Mouse (Mus musculus): ENCODE results near the gene Galc. TPM values are rescaled to one million over a fixed set of nuclear protein-coding genes. Genes with fewer than 3 reads are reported as not detected.
A peak's percentile ranks its signal among the peaks of the same experiment; 100 is the strongest.

The Galc gene
- polyA plus RNA-seq (2012; rRNA removed): 21.8 and 22.9 TPM in 2 replicates

DNA sequence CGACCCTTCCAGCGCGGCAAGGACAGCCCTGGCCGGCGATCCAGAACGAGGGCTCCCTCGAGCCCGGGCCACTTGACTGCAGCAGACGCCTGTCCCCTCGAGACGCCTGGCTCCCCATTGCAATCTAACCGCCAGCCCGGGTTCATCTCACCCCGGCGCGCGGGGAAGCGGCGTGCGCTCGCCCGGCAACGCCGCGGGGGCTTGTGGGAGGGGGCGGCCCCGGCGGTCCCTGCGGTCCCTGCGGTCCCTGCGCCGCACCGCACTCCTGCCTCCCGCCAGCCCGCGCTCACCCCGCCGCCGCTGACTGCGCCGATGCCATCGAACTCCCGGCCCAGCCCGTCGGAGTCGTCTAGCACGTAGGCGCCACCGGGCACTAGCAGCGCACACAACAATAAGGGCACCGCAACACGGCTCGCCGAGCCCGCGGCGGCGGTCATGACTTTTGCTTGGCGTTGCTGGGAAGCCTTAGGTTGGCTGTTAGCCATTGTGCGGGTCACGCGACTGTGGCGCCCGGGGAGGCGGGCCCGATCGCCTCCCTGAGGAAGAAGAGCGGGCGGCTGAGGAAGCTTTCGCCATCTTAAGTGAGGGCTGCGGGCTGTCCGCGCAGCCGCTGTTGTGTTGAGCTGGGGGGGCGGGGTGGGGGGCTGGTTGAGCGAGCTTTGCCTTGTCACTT lies at the start of gene Galc:
Gene Galc (minus strand): TSS at position 615 of the 673 bp plus-strand sequence.
- WGBS: 1% methylated on average over 76 of the region's 76 CpGs
- Histone ChIP-seq H3K4me1 (ENCODE audit: control insufficient read depth, insufficient read depth, low read length) (no peaks in the 10 kb centered on the region; the same call in 1 of the 2 replicates), H3K27ac (ENCODE audit: insufficient read depth, low read length) (peak within 1 kb of the TSS; percentile 63), H3K4me3 (replicated peaks; ENCODE audit: insufficient read depth, low read depth, low read length) (peak within 1 kb of the TSS; percentile 62), H3K27me3 (ENCODE audit: control insufficient read depth, insufficient read depth, low read length) (no peaks in the 10 kb centered on the region)
- peak; percentile 90 to 93 for DNase-seq
- peak; percentile 21; the same call in 1 of the 2 replicates for TF ChIP-seq POLR2A (IDR thresholded peaks at IDR 0.05; ENCODE audit: borderline replicate concordance, insufficient read depth, low read length)
- no peak for TF ChIP-seq CTCF (IDR thresholded peaks at IDR 0.05; ENCODE audit: borderline replicate concordance, insufficient read depth, low read depth, low read length)

DNA sequence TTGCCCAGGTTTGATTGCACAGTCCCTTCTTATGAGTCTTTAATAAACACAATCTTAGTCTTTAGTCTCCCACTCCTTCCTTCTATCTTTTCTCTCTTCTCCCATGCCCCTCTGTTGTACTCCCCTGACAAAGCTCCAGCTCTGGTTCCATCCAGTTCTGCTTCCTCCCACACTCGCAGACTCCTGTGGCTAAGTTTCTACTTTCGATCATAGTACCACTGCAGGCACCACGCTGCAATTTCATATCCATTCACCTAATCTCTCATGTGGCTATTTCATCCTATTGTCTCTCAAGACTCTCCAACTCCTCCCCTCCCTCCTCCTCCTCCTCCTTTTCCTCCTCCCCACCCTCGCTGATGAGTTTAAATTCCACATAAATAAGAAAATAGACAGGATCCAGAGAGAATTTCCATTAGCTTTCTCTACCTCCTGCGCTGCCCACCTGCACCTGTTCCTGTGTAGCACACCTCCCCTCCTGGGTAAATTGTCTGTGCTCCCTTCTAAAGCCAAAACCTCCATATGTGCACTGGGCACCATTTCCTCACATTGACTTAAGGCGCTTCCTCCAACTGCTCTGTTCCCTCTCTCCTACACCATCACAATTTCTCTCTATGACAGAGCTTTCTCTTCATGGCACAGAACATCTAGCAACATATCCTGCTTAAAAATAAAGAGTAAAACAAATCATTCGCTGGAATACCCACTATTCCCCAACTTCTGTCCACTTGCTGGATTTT lies 48.1 kb upstream of the Galc start:
- H3K4me3 ChIP-seq (replicated peaks; ENCODE audit: insufficient read depth, low read depth, low read length): no peak overlapping the region
- peaks cover 12% of the 10 kb centered on the region; the same call in 1 of the 2 replicates for H3K4me1 ChIP-seq (ENCODE audit: control insufficient read depth, insufficient read depth, low read length)
- peak overlapping the region; percentile 71 for H3K27ac ChIP-seq (ENCODE audit: insufficient read depth, low read length)
- peak; percentile 74 to 90 for DNase-seq
- 0 out of 2 replicates have a peak, but pooled peaks have one; percentile 23 for TF ChIP-seq POLR2A (IDR thresholded peaks at IDR 0.05; ENCODE audit: borderline replicate concordance, insufficient read depth, low read length)
- TF ChIP-seq CTCF (IDR thresholded peaks at IDR 0.05; ENCODE audit: borderline replicate concordance, insufficient read depth, low read depth, low read length): no peak
- no peaks in the 10 kb centered on the region for H3K27me3 ChIP-seq (ENCODE audit: control insufficient read depth, insufficient read depth, low read length)
- 18% methylated on average over 7 of the region's 7 CpGs for WGBS

DNA sequence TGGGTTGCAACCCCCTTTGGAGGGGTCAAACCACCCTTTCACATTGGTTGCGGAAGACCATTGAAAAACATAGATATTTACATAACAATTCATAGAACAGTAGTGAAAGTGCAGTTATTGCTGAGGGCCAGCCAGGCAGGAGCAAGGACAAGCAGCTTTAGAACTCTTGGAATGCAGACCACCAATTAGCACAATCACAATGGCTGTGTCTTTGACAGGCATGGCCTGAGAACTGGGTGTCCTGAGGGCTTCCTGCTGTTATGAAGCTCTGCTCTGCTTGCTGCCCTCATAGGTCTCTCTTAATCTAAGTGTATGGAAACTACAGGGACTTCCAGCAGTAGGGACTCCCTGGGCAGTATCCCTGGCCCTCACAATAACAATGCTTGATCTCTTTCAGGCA lies 43.8 kb upstream of the Galc start:
- Histone ChIP-seq H3K4me1 (ENCODE audit: control insufficient read depth, insufficient read depth, low read length) (peaks cover 8% of the 10 kb centered on the region; the same call in 1 of the 2 replicates), H3K27me3 (ENCODE audit: control insufficient read depth, insufficient read depth, low read length) (no peaks in the 10 kb centered on the region), H3K4me3 (replicated peaks; ENCODE audit: insufficient read depth, low read depth, low read length) (no peak overlapping the region), H3K27ac (ENCODE audit: insufficient read depth, low read length) (no peak overlapping the region)
- no peak for DNase-seq
- no peak for TF ChIP-seq POLR2A (IDR thresholded peaks at IDR 0.05; ENCODE audit: borderline replicate concordance, insufficient read depth, low read length)
- whole genome bisulfite sequencing: 100% methylated on average over 1 of the region's 1 CpGs

DNA sequence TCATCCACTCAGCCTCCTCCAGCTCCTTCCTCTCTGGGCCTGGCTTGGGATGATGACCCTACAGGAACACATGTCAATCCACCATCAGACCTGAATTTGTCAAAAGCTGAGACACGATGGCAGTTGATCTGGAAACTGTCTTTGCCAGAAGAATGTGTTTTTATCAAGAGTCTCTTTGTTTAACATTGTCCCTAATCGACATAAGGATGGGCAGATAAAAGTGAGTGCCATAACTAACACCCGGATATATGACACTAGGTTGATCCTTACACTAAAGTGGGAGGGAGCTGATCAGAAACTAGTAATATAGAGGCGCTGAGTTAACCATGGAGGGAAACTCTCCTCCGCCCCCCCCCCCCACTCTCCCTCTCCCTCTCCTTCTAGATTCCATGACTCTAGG lies 42.7 kb upstream of the Galc start:
- Histone ChIP-seq H3K27me3 (ENCODE audit: control insufficient read depth, insufficient read depth, low read length) (no peaks in the 10 kb centered on the region), H3K27ac (ENCODE audit: insufficient read depth, low read length) (no peak overlapping the region), H3K4me3 (replicated peaks; ENCODE audit: insufficient read depth, low read depth, low read length) (no peak overlapping the region), H3K4me1 (ENCODE audit: control insufficient read depth, insufficient read depth, low read length) (peaks cover 8% of the 10 kb centered on the region; the same call in 1 of the 2 replicates)
- no peak for DNase-seq
- no peak for TF ChIP-seq POLR2A (IDR thresholded peaks at IDR 0.05; ENCODE audit: borderline replicate concordance, insufficient read depth, low read length)
- TF ChIP-seq CTCF (IDR thresholded peaks at IDR 0.05; ENCODE audit: borderline replicate concordance, insufficient read depth, low read depth, low read length): no peak
- WGBS: 90% methylated on average over 5 of the region's 5 CpGs

DNA sequence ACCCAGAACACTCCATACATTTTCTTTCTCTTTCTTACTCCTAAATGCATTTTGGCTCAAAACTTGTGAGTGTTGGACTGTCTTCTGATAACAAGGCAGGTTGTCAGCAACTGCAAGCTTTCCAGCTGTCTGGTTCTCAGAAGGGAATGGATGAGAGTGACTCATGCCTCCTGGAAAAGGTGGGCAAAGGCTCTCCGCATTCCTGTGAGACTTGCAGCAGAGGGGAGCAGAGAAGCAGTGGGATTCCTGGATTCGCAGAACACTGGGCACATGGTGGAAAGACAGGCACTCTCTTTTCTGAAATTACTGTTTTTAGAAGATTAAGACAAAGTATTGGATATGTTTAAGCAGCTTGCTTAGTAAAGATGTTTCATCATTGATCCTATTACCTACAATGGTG lies 35.0 kb upstream of the Galc start:
- DNase-seq: peak in 1 of 2 experiments; percentile 34
- TF ChIP-seq CTCF (IDR thresholded peaks at IDR 0.05; ENCODE audit: borderline replicate concordance, insufficient read depth, low read depth, low read length): no peak
- no peak for TF ChIP-seq POLR2A (IDR thresholded peaks at IDR 0.05; ENCODE audit: borderline replicate concordance, insufficient read depth, low read length)
- 82% methylated on average over 2 of the region's 2 CpGs for WGBS
- Histone ChIP-seq H3K27ac (ENCODE audit: insufficient read depth, low read length) (no peak overlapping the region), H3K4me3 (replicated peaks; ENCODE audit: insufficient read depth, low read depth, low read length) (no peak overlapping the region), H3K4me1 (ENCODE audit: control insufficient read depth, insufficient read depth, low read length) (no peaks in the 10 kb centered on the region), H3K27me3 (ENCODE audit: control insufficient read depth, insufficient read depth, low read length) (no peaks in the 10 kb centered on the region)

DNA sequence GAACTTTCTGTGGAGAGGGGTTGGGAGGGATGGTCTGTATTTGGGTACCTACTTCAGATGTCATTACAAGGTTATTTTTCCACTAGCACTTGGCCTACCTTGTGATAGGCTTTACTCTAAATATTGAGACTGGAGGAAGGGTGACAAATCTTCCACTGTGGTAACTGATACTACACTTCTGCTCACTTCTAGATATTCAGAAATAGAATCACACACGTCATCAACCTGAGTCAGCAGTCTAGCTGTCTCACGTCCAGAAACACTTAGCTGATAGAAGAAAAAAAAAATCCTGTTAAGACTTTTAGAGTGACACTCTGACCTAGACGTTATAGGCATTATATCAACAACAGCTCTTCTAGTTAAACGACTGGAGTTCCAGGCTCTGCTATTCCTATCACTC lies 33.0 kb upstream of the Galc start:
- Histone ChIP-seq H3K27me3 (ENCODE audit: control insufficient read depth, insufficient read depth, low read length) (no peaks in the 10 kb centered on the region), H3K27ac (ENCODE audit: insufficient read depth, low read length) (no peak overlapping the region), H3K4me1 (ENCODE audit: control insufficient read depth, insufficient read depth, low read length) (no peaks in the 10 kb centered on the region), H3K4me3 (replicated peaks; ENCODE audit: insufficient read depth, low read depth, low read length) (no peak overlapping the region)
- WGBS: 80% methylated on average over 4 of the region's 4 CpGs
- TF ChIP-seq POLR2A (IDR thresholded peaks at IDR 0.05; ENCODE audit: borderline replicate concordance, insufficient read depth, low read length) (no peak), CTCF (IDR thresholded peaks at IDR 0.05; ENCODE audit: borderline replicate concordance, insufficient read depth, low read depth, low read length) (no peak)
- DNase-seq: no peak

DNA sequence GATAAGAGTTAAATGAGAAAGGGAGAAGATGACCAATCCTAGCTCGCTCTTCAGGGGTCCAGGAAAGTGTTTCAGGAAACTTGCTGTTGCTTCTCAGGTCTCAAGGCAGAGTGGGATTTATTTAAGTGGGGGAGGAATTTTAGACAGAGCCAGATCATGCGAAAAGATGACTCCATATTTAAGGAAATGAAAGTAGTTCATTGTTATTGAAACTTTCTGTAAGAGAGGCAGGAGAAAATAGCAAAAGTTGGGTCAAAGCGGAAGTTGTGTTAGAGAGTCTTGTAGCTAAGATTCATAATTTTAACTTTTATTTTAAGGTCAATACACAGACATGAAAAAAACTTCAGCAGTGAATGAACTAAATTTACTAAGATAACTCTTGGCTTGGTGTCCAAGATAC lies 31.2 kb upstream of the Galc start:
- DNase-seq: no peak
- Histone ChIP-seq H3K27me3 (ENCODE audit: control insufficient read depth, insufficient read depth, low read length) (no peaks in the 10 kb centered on the region), H3K4me3 (replicated peaks; ENCODE audit: insufficient read depth, low read depth, low read length) (no peak overlapping the region)

DNA sequence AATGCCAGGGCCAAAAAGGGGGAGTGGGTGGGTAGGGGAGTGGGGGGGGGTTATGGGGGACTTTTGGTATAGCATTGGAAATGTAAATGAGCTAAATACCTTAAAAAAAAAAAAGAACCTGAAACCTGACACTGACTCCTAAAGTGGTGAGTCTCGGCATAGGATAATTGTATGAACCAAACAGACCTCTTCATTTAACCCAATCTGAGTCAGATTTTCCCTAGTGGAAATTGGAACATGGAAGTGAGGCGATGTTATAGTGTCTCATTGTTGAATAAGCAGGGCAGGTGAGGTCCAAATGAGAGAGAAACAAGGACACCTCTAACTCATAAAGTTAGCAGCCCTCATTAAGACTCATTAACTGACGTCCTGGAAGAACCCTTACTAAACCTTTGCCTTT lies 25.2 kb upstream of the Galc start:
- no peak for DNase-seq
- no peak overlapping the region for H3K4me3 ChIP-seq (replicated peaks; ENCODE audit: insufficient read depth, low read depth, low read length)
- whole genome bisulfite sequencing: 98% methylated on average over 3 of the region's 3 CpGs
- H3K4me1 ChIP-seq (ENCODE audit: control insufficient read depth, insufficient read depth, low read length): no peaks in the 10 kb centered on the region; the same call in 1 of the 2 replicates
- TF ChIP-seq POLR2A (IDR thresholded peaks at IDR 0.05; ENCODE audit: borderline replicate concordance, insufficient read depth, low read length) (no peak), CTCF (IDR thresholded peaks at IDR 0.05; ENCODE audit: borderline replicate concordance, insufficient read depth, low read depth, low read length) (no peak)
- no peak overlapping the region for H3K27ac ChIP-seq (ENCODE audit: insufficient read depth, low read length)
- no peaks in the 10 kb centered on the region for H3K27me3 ChIP-seq (ENCODE audit: control insufficient read depth, insufficient read depth, low read length)

More for the DNA sequence above, 31.2 kb upstream of the Galc start:
- H3K27ac ChIP-seq (ENCODE audit: insufficient read depth, low read length): no peak overlapping the region
- 95% methylated on average over 3 of the region's 3 CpGs for WGBS
- TF ChIP-seq CTCF (IDR thresholded peaks at IDR 0.05; ENCODE audit: borderline replicate concordance, insufficient read depth, low read depth, low read length) (no peak), POLR2A (IDR thresholded peaks at IDR 0.05; ENCODE audit: borderline replicate concordance, insufficient read depth, low read length) (no peak)
- H3K4me1 ChIP-seq (ENCODE audit: control insufficient read depth, insufficient read depth, low read length): no peaks in the 10 kb centered on the region

Data from cerebellum, adult 2 months (tissue).